Mouse (Mus musculus) granulocyte monocyte progenitor cell, adult 5-6 weeks (primary cell): ENCODE data around the gene Gm13023. TPM values are rescaled to one million over a fixed set of nuclear protein-coding genes. Genes with fewer than 3 reads are reported as not detected.
"Not testable (repeated sequence)": the region's sequence is repeated elsewhere in the genome, so short reads cannot be mapped to it uniquely, and the experiment has no call there.

ENCODE experiments used
- ATAC-seq: replicated peaks from 2 replicates; pipeline ENCODE4 v1.8.0; 2016; ENCODE audit warnings: mild to moderate bottlenecking, moderate TSS enrichment, inconsistent platforms; ENCODE audit not compliant: poor library complexity, severe bottlenecking
- total RNA-seq, 2 experiments: library from RNA; stranded (forward) in 1 of 2; stranded (reverse) in 1 of 2; fragments of 200-712, 200-1000 nt in 1 of 2; fragments of >200 nt in 1 of 2; fragmentation: Nextera tagmentation in 1 of 2; gene quantifications; 2 replicates each; pipeline ENCODE4 v1.2.3; 2014 to 2017

Gene Gm13023
- not detected in 2 replicates for total RNA-seq (2014; fragmentation: Nextera tagmentation)
- total RNA-seq (2017) = not detected in 2 replicates

GRCm38 (mm10) chr4:143789052-143789451 is at the start of gene Gm13023:
Gene Gm13023, plus strand, starts transcription at chr4:143789352.
- not testable (repeated sequence) for ATAC-seq

DNA sequence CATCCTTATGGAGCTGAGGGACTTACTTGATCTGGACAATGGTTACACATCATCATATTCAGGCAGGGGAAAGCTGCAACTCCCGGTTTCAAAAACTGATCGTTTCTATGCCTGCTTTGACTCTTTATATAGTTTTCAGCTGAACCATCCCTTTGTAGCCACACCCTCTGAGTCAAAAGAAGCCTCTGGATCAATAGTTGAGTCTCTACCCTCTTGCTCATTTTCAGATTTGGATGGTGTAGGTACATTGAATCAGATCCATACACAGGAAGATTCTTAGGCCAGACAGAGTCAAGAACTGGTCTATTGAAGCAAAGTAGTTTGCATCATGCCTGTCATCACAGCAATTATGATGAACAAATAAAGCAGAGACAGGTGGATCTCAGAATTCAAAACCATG is 26.8 kb downstream of the Gm13023 start, which contains the start of gene Gm13084:
Gene Gm13084, minus strand, starts transcription at position 101 of the 400 bp plus-strand sequence.
- no peak for ATAC-seq

Other genes starting within 250 kb of the Gm13023 start
- gene BC080695, start 237.7 kb upstream of the Gm13023 start, total RNA-seq (2014; fragmentation: Nextera tagmentation) = not detected in 2 replicates
- not detected in 2 replicates for gene BC080695, start 237.7 kb upstream of the Gm13023 start, total RNA-seq (2017)
- gene Gm13057, start 237.6 kb upstream of the Gm13023 start, total RNA-seq (2014; fragmentation: Nextera tagmentation) = not detected in 2 replicates
- gene Gm13057, start 237.6 kb upstream of the Gm13023 start, total RNA-seq (2017) = not detected in 2 replicates
- not detected in 2 replicates for gene Gm13083, start 174.3 kb upstream of the Gm13023 start, total RNA-seq (2014; fragmentation: Nextera tagmentation)
- gene Gm13083, start 174.3 kb upstream of the Gm13023 start, total RNA-seq (2017) = not detected in 2 replicates
- not detected in 2 replicates for gene Gm13088, start 132.1 kb upstream of the Gm13023 start, total RNA-seq (2014; fragmentation: Nextera tagmentation)
- not detected in 2 replicates for gene Gm13088, start 132.1 kb upstream of the Gm13023 start, total RNA-seq (2017)
- not detected in 2 replicates for gene Gm13089, start 86.6 kb upstream of the Gm13023 start, total RNA-seq (2014; fragmentation: Nextera tagmentation)
- gene Gm13089, start 86.6 kb upstream of the Gm13023 start, total RNA-seq (2017) = not detected in 2 replicates
- not detected in 2 replicates for gene Gm13078, start 69.9 kb upstream of the Gm13023 start, total RNA-seq (2014; fragmentation: Nextera tagmentation)
- not detected in 2 replicates for gene Gm13078, start 69.9 kb upstream of the Gm13023 start, total RNA-seq (2017)
- gene Gm13084, start 26.7 kb downstream of the Gm13023 start, total RNA-seq (2014; fragmentation: Nextera tagmentation) = not detected in 2 replicates
- not detected in 2 replicates for gene Gm13084, start 26.7 kb downstream of the Gm13023 start, total RNA-seq (2017)
- gene Gm13103, start 57.1 kb downstream of the Gm13023 start, total RNA-seq (2014; fragmentation: Nextera tagmentation) = not detected in 2 replicates
- not detected in 2 replicates for gene Gm13103, start 57.1 kb downstream of the Gm13023 start, total RNA-seq (2017)
- gene Pramef6, start 111.0 kb downstream of the Gm13023 start, total RNA-seq (2014; fragmentation: Nextera tagmentation) = not detected in 2 replicates
- gene Pramef6, start 111.0 kb downstream of the Gm13023 start, total RNA-seq (2017) = not detected in 2 replicates
- gene Pramef25, start 161.7 kb downstream of the Gm13023 start, total RNA-seq (2014; fragmentation: Nextera tagmentation) = not detected in 2 replicates
- gene Pramef25, start 161.7 kb downstream of the Gm13023 start, total RNA-seq (2017) = not detected in 2 replicates
- not detected in 2 replicates for gene Gm13101, start 177.6 kb downstream of the Gm13023 start, total RNA-seq (2014; fragmentation: Nextera tagmentation)
- not detected in 2 replicates for gene Gm13101, start 177.6 kb downstream of the Gm13023 start, total RNA-seq (2017)
- not detected in 2 replicates for gene Pramef17, start 205.0 kb downstream of the Gm13023 start, total RNA-seq (2014; fragmentation: Nextera tagmentation)
- not detected in 2 replicates for gene Pramef17, start 205.0 kb downstream of the Gm13023 start, total RNA-seq (2017)